Mouse (Mus musculus) midbrain, embryonic 15.5 days (tissue): Measurements from ENCODE around the gene Hat1. TPM values are rescaled to one million over a fixed set of nuclear protein-coding genes. Genes with fewer than 3 reads are reported as not detected.

Experiments
- ATAC-seq: fragments of 200-750 bp; cut with Nextera tagmentation; replicated peaks from 2 replicates; pipeline ENCODE4 v1.8.0; 2017; ENCODE audit warnings: moderate TSS enrichment
- H3K27ac ChIP-seq: fragments of 300-500 bp; sonication (generic); 2 replicates; pipeline ENCODE4 v1.5.1; 2015; ENCODE audit warnings: mild to moderate bottlenecking, inconsistent platforms
- H3K27me3 ChIP-seq: fragments of 300-500 bp; sonication (generic); replicated peaks from 2 replicates; pipeline ENCODE4 v1.6.1; 2015; ENCODE audit warnings: inconsistent platforms
- H3K36me3 ChIP-seq: fragments of 300-500 bp; sonication (generic); replicated peaks from 2 replicates; pipeline ENCODE4 v1.6.1; 2015; ENCODE audit warnings: inconsistent platforms
- H3K4me1 ChIP-seq: fragments of 300-500 bp; sonication (generic); 2 replicates; pipeline ENCODE4 v1.6.1; 2015; ENCODE audit warnings: inconsistent platforms
- H3K4me2 ChIP-seq: fragments of 300-500 bp; sonication (generic); 2 replicates; pipeline ENCODE4 v1.6.1; 2015; ENCODE audit warnings: inconsistent platforms, mild to moderate bottlenecking, moderate library complexity
- H3K4me3 ChIP-seq: fragments of 300-500 bp; sonication (generic); 2 replicates; pipeline ENCODE4 v1.5.1; 2015; ENCODE audit warnings: mild to moderate bottlenecking, inconsistent platforms
- H3K9ac ChIP-seq: fragments of 300-500 bp; sonication (generic); 2 replicates; pipeline ENCODE4 v1.6.1; 2015; ENCODE audit warnings: mild to moderate bottlenecking, inconsistent platforms
- H3K9me3 ChIP-seq: fragments of 300-500 bp; sonication (generic); 2 replicates; pipeline ENCODE4 v1.6.1; 2016; ENCODE audit warnings: inconsistent platforms
- WGBS: fragments of 180-500 bp; shearing (Covaris S2); methylation state at CpG from one replicate; pipeline ENCODE4 v1.1.7; 2015; ENCODE audit warnings: mixed read lengths; 5-methylcytosine and 5-hydroxymethylcytosine counted together
- polyA plus RNA-seq: library from polyadenylated mRNA; unstranded; fragments of >200 nt; fragmentation: Nextera tagmentation; extraction: Ambion mirVana; gene quantifications from 2 replicates; pipeline ENCODE4 v1.2.1, GENCODE M21; 2015

Hat1 gene
- polyA plus RNA-seq, 1 experiment from 2014 or later = 42.2 TPM

DNA sequence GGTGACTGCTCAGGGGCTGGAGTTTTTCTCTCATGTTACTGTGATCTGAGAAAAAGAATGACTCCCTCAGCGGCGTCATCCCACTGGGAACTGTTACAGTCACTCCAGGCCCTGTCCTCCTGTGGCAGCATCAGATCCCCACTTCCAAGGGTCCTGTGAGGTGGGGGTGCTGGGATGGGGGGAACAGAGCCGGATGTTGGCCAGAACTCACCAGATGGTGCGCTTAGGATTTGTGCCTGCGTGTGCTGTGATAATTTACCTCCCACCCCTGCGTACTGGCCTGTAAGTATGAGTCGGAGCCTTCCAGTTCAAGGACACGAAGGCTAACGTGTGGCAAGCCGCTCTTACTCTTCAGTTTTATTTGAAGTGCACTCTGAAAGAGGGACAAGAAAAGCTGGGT is 86.6 kb downstream of the Hat1 start:
- no peaks in the 10 kb centered on the region for H3K27me3 ChIP-seq
- H3K9me3 ChIP-seq = no peaks in the 10 kb centered on the region
- H3K4me3 ChIP-seq = no peak overlapping the region
- ATAC-seq = no peak
- no peak overlapping the region for H3K9ac ChIP-seq
- no peaks in the 10 kb centered on the region for H3K36me3 ChIP-seq
- no peaks in the 10 kb centered on the region for H3K4me1 ChIP-seq
- 82% methylated on average over 10 of the region's 10 CpGs for WGBS
- no peak overlapping the region for H3K27ac ChIP-seq
- no peak overlapping the region for H3K4me2 ChIP-seq

DNA sequence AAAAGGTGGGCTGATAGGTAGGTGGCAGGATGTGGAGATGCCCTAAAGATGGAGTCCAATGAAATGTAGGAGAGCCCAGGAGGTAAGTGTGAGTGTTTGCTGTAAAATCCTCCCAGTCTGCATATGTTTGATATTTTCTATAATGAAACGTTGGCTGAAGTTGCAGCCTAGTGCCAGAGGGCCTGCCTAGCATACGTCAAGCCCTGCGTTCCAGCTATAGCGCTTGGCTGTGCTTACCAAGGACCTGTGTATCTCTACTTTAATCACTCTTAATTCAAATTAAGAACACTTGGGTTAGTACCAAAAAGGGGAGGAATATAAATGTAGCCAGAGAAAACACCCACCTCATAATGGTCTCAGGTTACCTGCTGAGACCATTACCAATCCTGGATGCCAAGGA is 87.0 kb downstream of the Hat1 start:
- no peak for ATAC-seq
- Histone ChIP-seq H3K36me3 (no peaks in the 10 kb centered on the region), H3K4me3 (no peak overlapping the region), H3K9me3 (no peaks in the 10 kb centered on the region), H3K27ac (no peak overlapping the region), H3K4me1 (no peaks in the 10 kb centered on the region), H3K27me3 (no peaks in the 10 kb centered on the region), H3K9ac (no peak overlapping the region), H3K4me2 (no peak overlapping the region)
- WGBS = 85% methylated on average over 4 of the region's 4 CpGs

- H3K27ac ChIP-seq = no peak overlapping the region
- H3K9ac ChIP-seq = no peak overlapping the region
- H3K9me3 ChIP-seq = no peaks in the 10 kb centered on the region
- H3K4me3 ChIP-seq = no peak overlapping the region
- H3K4me1 ChIP-seq = no peaks in the 10 kb centered on the region
- ATAC-seq = no peak
- H3K36me3 ChIP-seq = no peaks in the 10 kb centered on the region
- H3K27me3 ChIP-seq = no peaks in the 10 kb centered on the region
- H3K4me2 ChIP-seq = no peak overlapping the region
Observed at GRCm38 (mm10) chr2:71477787-71478186, 89.0 kb downstream of the Hat1 start.

GRCm38 (mm10) chr2:71479917-71480316 is 91.2 kb downstream of the Hat1 start:
- H3K36me3 ChIP-seq = no peaks in the 10 kb centered on the region
- no peak for ATAC-seq
- no peak overlapping the region for H3K4me2 ChIP-seq
- WGBS = 8% methylated on average over 7 of the region's 7 CpGs
- no peak overlapping the region for H3K9ac ChIP-seq
- H3K4me1 ChIP-seq = no peaks in the 10 kb centered on the region
- H3K27ac ChIP-seq = no peak overlapping the region
- no peaks in the 10 kb centered on the region for H3K27me3 ChIP-seq
- H3K4me3 ChIP-seq = no peak overlapping the region
- no peaks in the 10 kb centered on the region for H3K9me3 ChIP-seq

DNA sequence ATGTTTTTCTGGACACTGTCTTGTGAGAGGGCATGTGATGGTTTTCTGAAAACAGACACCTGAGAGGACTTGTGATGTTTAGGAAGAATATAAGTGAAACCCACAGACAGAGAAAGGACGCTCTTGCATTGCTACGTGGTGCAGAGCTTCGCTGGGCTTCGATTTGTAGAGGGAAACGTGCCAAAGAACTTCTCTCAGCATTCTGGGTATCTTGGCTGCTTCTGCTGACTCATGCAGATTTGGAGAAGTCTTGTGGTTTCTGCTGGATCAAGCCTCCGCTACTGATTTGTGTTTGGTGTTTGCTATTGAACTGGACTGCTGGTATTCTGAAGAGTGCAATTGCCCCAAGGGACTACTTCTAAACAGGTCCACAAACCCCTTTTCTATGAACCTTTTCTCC is 93.1 kb downstream of the Hat1 start:
- no peaks in the 10 kb centered on the region for H3K9me3 ChIP-seq
- no peak for ATAC-seq
- WGBS = 88% methylated on average over 6 of the region's 6 CpGs
- H3K9ac ChIP-seq = no peak overlapping the region
- H3K4me3 ChIP-seq = no peak overlapping the region
- no peaks in the 10 kb centered on the region for H3K36me3 ChIP-seq
- H3K4me1 ChIP-seq = no peaks in the 10 kb centered on the region
- no peak overlapping the region for H3K4me2 ChIP-seq
- H3K27ac ChIP-seq = no peak overlapping the region
- no peaks in the 10 kb centered on the region for H3K27me3 ChIP-seq

DNA sequence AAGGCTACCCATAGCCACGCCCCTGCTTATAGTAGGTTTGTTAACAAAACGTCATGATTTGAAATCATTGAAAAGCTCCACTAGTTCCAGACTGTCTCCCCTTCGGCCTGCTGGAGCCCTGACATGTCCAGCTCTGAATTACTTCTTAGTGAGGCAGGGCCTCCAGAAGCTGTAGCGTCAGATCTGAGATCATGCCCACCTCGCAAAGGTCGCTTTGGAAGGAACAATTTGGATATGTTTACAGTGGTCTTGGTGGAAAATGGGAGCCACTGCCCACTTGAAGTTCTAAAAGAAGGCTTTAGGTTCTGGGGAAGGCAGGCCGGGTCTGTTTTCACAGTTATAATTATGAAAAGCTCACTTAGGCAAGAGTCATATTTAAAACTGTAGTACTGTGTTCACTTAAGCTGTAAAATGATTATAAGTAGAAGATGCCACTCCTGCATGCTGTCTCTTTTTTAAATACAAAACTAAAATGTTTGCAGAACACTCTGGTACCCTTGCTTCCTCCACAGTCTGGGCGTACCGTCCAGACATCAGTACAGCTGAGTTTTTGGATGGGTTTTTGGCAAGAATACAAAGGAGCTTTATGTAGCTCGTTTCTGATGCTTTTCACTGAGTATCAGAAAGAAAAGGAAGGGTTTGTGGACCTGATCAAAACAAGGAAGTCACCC is 94.4 kb downstream of the Hat1 start:
- H3K27me3 ChIP-seq = no peaks in the 10 kb centered on the region
- H3K27ac ChIP-seq = no peak overlapping the region
- no peaks in the 10 kb centered on the region for H3K4me1 ChIP-seq
- no peaks in the 10 kb centered on the region for H3K9me3 ChIP-seq
- H3K9ac ChIP-seq = no peak overlapping the region
- H3K36me3 ChIP-seq = no peaks in the 10 kb centered on the region
- WGBS = 64% methylated on average over 10 of the region's 10 CpGs
- ATAC-seq = no peak
- no peak overlapping the region for H3K4me2 ChIP-seq
- no peak overlapping the region for H3K4me3 ChIP-seq

GRCm38 (mm10) chr2:71483717-71484066 is 94.9 kb downstream of the Hat1 start:
- no peaks in the 10 kb centered on the region for H3K4me1 ChIP-seq
- no peak for ATAC-seq
- 35% methylated on average over 5 of the region's 5 CpGs for WGBS
- no peaks in the 10 kb centered on the region for H3K9me3 ChIP-seq
- no peak overlapping the region for H3K27ac ChIP-seq
- no peak overlapping the region for H3K4me2 ChIP-seq
- no peaks in the 10 kb centered on the region for H3K36me3 ChIP-seq
- H3K27me3 ChIP-seq = no peaks in the 10 kb centered on the region
- H3K4me3 ChIP-seq = no peak overlapping the region
- no peak overlapping the region for H3K9ac ChIP-seq

Other genes starting within 250 kb of the Hat1 start
- 171 and 181 TPM in 2 replicates for gene Dync1i2, start 177.3 kb upstream of the Hat1 start, polyA plus RNA-seq
- 101 and 109 TPM in 2 replicates for gene Slc25a12, start 21.2 kb upstream of the Hat1 start, polyA plus RNA-seq
- gene Metap1d, start 64.3 kb downstream of the Hat1 start, polyA plus RNA-seq = 35.7 and 36.7 TPM in 2 replicates
- gene Dlx1, start 139.2 kb downstream of the Hat1 start, polyA plus RNA-seq = 44.3 and 55.9 TPM in 2 replicates
- 8.0 and 10.7 TPM in 2 replicates for gene Dlx2, start 157.8 kb downstream of the Hat1 start, polyA plus RNA-seq